Mouse (Mus musculus): ENCODE measurements at regions not wholly inside any gene's neighbourhood (a gene's known extent, or its start where the extent isn't known, plus 50 kb on each side); places are given as distances from the start of the nearest gene placed in this dataset.
"Not testable (repeated sequence)": the region's sequence is repeated elsewhere in the genome, so short reads cannot be mapped to it uniquely, and the experiment has no call there.

GRCm38 (mm10) chr2:171587635-171588034 lies 455.6 kb downstream of the Cbln4 start:
- no peak for DNase-seq

GRCm38 (mm10) chr2:171586853-171587220 lies 456.4 kb downstream of the Cbln4 start:
- no peak for DNase-seq

GRCm38 (mm10) chr2:171586217-171586852 lies 456.9 kb downstream of the Cbln4 start:
- DNase-seq: no peak

- DNase-seq: no peak
These were observed 468.9 kb downstream of the Cbln4 start for GRCm38 (mm10) chr2:171574360-171574759.

- no peak for DNase-seq
These were observed 480.6 kb downstream of the Cbln4 start for GRCm38 (mm10) chr2:171562656-171563055.

- DNase-seq: not testable (repeated sequence)
These were observed 500.5 kb downstream of the Cbln4 start for GRCm38 (mm10) chr2:171542768-171543167.

DNA sequence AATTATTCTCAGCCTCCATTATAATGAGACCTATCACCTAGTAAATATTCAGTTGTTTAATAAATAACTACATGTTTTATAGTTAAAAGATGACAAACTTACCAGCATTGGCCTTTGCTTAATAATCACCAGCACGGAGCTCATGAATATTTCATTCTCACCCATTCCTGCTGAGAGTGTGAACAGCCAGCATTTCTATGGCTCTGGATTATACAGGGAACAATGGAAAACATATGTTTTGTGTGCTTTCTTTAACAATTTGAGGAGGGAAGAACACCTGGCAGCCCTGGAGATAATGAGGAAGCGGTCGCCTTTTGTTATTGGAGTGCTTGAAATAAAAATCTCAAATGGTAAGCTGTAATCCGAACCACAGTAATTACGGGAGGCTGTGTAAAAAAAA lies 528.4 kb downstream of the Cbln4 start:
- no peak for DNase-seq

GRCm38 (mm10) chr2:171496620-171497019 lies 546.6 kb downstream of the Cbln4 start:
- DNase-seq: no peak

GRCm38 (mm10) chr2:171493741-171494140 lies 549.5 kb downstream of the Cbln4 start:
- DNase-seq: no peak

GRCm38 (mm10) chr2:171487284-171487683 lies 556.0 kb downstream of the Cbln4 start:
- no peak for DNase-seq

DNA sequence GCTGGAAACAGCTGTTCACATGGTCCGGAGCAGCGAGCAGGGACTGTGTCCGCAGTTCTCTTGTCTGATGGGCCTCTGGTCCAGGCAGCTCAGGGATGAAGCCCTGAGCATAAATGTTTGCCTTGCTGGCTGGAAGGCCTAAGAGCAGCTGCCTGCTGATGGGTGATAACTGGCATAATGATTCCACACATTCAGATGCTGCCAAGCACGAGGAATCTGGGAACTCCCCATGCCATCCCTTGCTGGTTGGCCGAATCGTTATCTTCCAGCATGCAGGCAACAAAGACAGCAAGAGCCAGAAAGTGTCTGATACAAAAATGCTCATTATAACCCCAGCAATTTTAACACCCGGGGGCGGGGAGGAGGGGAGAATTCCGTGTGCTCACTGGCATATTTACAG lies 590.0 kb downstream of the Cbln4 start:
- no peak for DNase-seq

- DNase-seq: no peak
These were observed 637.2 kb downstream of the Cbln4 start for GRCm38 (mm10) chr2:171406057-171406456.

- no peak for DNase-seq
These were observed 654.3 kb downstream of the Cbln4 start for GRCm38 (mm10) chr2:171388936-171389335.

GRCm38 (mm10) chr2:171373457-171373856 lies 641.9 kb downstream of the Dok5 start:
- no peak for DNase-seq

- DNase-seq: no peak
These were observed 641.4 kb downstream of the Dok5 start for GRCm38 (mm10) chr2:171373016-171373415.

GRCm38 (mm10) chr2:171371751-171372150 lies 640.1 kb downstream of the Dok5 start:
- no peak for DNase-seq

GRCm38 (mm10) chr2:171365553-171365952 lies 633.9 kb downstream of the Dok5 start:
- DNase-seq: no peak

DNA sequence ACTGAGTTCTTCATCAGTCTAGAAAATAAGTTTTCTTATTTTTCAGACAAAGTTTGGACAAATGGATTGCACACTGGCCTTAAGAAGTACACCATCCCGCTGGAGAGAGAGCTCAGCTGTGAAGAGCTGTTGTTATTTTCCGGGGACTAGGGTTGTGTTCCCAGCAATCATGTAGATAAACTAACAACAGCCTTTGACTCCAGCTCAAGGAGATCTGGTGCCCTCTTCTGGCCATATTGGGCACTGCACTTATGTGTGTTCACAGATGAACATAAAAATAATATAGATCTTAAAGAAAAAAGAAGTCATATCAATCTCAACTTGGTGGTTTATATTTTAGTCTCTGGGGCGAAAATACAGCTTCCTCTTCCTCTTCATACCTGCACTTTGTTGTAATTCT lies 633.0 kb downstream of the Dok5 start:
- DNase-seq: no peak

- no peak for DNase-seq
These were observed 631.8 kb downstream of the Dok5 start for GRCm38 (mm10) chr2:171363381-171363780.

DNA sequence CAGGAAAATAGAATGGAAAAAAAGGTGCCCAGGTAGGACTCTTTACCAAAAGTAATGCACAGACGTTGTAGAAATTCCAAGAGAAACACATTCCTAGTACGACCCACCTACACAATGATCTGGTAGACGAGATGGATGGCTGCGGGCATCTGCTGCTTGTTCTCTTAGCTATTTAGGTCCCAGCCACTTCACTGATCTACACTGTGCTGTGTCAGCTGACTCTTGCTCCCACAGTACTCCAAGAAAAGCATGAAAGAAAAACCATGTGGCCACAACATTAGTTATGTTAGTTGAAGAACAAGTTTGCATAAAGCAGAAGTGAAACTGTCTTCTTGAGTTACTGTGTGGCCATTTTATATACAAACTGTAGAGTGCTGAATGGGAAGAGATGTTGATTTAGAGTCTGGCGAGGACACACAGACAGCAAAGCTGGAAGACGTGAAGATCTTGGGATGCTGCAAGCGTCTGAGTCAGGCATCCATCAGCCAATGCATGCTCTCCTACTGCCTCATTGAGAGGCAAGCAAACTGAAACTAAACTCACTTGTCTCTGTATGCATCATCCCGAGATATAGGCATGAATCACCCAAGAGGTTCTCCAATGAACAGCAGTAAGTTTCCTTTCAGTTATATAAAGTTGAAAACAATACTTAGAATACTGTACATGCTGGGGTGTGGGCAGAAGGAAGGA lies 626.6 kb downstream of the Dok5 start:
- no peak for DNase-seq

DNA sequence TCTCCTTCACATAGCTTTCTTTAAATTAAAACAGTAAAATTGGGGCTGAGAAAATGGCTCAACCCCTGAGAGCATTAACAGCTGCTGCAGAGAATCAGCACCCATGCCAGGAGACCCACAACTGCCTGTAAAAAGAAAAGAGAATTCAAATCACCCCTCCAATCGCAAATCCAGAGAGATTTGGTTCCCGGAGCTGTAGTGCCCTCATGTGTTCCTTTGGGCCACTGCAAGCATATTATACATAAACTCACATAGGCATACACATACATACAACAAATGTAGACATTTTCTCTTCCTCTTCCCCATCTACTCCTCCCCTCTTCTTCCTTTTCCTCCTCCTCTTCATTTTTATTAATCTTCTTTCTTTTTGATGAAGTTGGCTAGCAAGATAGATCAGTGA lies 616.5 kb downstream of the Dok5 start:
- no peak for DNase-seq

GRCm38 (mm10) chr2:171333816-171334757 lies 602.5 kb downstream of the Dok5 start:
- no peak for DNase-seq

GRCm38 (mm10) chr2:171332826-171333225 lies 601.2 kb downstream of the Dok5 start:
- no peak for DNase-seq

DNA sequence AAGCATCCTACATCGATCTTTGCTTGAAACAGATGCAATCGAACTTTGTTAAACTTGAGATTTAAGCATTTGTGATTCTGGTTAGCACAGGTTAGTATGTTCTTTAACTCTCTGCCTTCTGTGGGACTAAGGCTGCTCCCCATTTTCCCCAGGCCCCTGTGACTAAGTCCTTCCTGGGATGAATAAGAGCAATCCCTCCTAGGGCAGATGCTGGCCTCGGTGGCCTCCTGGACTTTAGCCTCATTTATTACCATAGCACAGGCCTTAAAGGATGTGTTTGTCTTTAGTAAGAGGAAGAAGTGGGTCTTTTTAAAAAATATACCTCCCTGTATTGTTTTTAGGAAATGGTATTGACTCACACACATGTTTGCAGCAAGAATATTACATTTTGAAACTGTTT lies 599.9 kb downstream of the Dok5 start:
- DNase-seq: no peak

Measured in cerebellum, adult 9-11 months (tissue).